Mouse (Mus musculus): ENCODE measurements around the gene Tvp23a.

- TF ChIP-seq CTCF (IDR thresholded peaks at IDR 0.05; ENCODE audit: low read depth, low read length) (no peak), POLR2A (IDR thresholded peaks at IDR 0.05; ENCODE audit: extremely low read depth, insufficient read depth, low read length) (no peak)
Measured at GRCm38 (mm10) chr16:10471950-10472349, 24.8 kb upstream of the Tvp23a start.
